8 mouse cellular contexts compared by ENCODE assay signal in the genomic region with DNA sequence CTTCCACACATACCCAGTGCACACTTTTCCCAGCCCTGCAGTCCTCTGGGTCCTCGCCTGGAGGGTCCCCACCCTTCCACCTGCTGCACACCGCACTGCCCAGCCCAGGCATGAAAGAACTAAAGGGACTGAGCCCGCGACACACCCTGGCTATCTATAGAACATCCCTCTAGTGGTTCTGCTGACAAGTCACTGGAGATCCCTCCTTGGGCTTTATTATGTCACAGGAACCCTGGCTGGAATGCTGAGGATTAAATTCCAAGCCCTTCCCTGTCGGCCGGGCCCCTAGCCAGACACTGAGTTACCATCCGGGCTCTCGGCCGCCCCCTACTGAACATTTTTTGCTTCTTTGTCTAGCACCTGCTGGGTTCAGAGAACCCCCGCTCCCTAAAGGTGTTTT.
DNase-seq lines count a peak whose midpoint lies in the region; ATAC-seq and TF ChIP-seq lines count a peak whose summit lies in the region.

No protein-coding gene starts in this region.

- H3K27me3 ChIP-seq in embryonic facial prominence, embryonic 11.5 days (ENCODE audit: control insufficient read depth, insufficient read depth, low read length) = no peaks in the 10 kb centered on the region
- H3K27me3 ChIP-seq in lung, embryonic 15.5 days = no peaks in the 10 kb centered on the region
- no peaks in the 10 kb centered on the region for H3K27me3 ChIP-seq in hindbrain, embryonic 13.5 days

- H3K27ac ChIP-seq in left cerebral cortex, adult 2 months = no peak overlapping the region
- H3K27ac ChIP-seq in embryonic facial prominence, embryonic 11.5 days (replicated peaks; ENCODE audit: low read depth, low read length) = no peak overlapping the region
- no peak overlapping the region for H3K27ac ChIP-seq in lung, embryonic 15.5 days
- no peak overlapping the region for H3K27ac ChIP-seq in hindbrain, embryonic 13.5 days

- peak in 1 of 2 experiments; percentile 15 for DNase-seq in left cerebral cortex, adult 2 months (ENCODE audit: extremely low spot score in 1 of 2, low spot score in 2 of 2)
- DNase-seq in left cerebral cortex, postnatal 25 days (ENCODE audit: low spot score in 2 of 2) = no peak
- DNase-seq in R1 (ENCODE audit: low read depth, low spot score) = peak; percentile 93
- peak; percentile 61 for DNase-seq in embryonic facial prominence, embryonic 11.5 days (ENCODE audit: low spot score)
- DNase-seq in heart, postnatal 4 days = peak; percentile 84

- intact Hi-C loops in left cerebral cortex, adult 2 months (cut with DNase I) = no loop called here
- intact Hi-C loops in left cerebral cortex, postnatal 25 days (cut with DNase I) = no loop called here

- WGBS in embryonic facial prominence, embryonic 11.5 days = 45% methylated on average over 10 of the region's 10 CpGs
- WGBS in lung, embryonic 15.5 days = 35% methylated on average over 10 of the region's 10 CpGs
- WGBS in hindbrain, embryonic 13.5 days = 54% methylated on average over 10 of the region's 10 CpGs

- no peak overlapping the region for H3K4me3 ChIP-seq in left cerebral cortex, adult 2 months
- no peak overlapping the region for H3K4me3 ChIP-seq in embryonic facial prominence, embryonic 11.5 days (ENCODE audit: low read depth, low read length)
- no peak overlapping the region for H3K4me3 ChIP-seq in lung, embryonic 15.5 days
- no peak overlapping the region for H3K4me3 ChIP-seq in hindbrain, embryonic 13.5 days

- H3K9ac ChIP-seq in embryonic facial prominence, embryonic 11.5 days (replicated peaks; ENCODE audit: low read length) = no peak overlapping the region
- no peak overlapping the region for H3K9ac ChIP-seq in lung, embryonic 15.5 days
- no peak overlapping the region for H3K9ac ChIP-seq in hindbrain, embryonic 13.5 days

- no peak overlapping the region for H3K4me2 ChIP-seq in embryonic facial prominence, embryonic 11.5 days (ENCODE audit: low read depth, low read length)
- no peak overlapping the region for H3K4me2 ChIP-seq in lung, embryonic 15.5 days
- H3K4me2 ChIP-seq in hindbrain, embryonic 13.5 days = no peak overlapping the region

- ATAC-seq in embryonic facial prominence, embryonic 11.5 days (replicated peaks; ENCODE audit: insufficient number of reproducible peaks, low FRiP score, low TSS enrichment, low read depth) = 0 out of 2 replicates have a peak, but pooled peaks have one; percentile 59
- ATAC-seq in lung, embryonic 15.5 days (ENCODE audit: borderline replicate concordance, extremely low read depth, low FRiP score, low TSS enrichment) = peak; percentile 46; the same call in 1 of the 2 replicates
- ATAC-seq in inflammation-experienced regulatory T-cells, adult 6 months = no peak
- ATAC-seq in hindbrain, embryonic 13.5 days (ENCODE audit: low FRiP score) = no peak

- TF ChIP-seq CTCF in left cerebral cortex, adult 2 months (IDR thresholded peaks at IDR 0.05) = peak; percentile 45

- no peaks in the 10 kb centered on the region for H3K36me3 ChIP-seq in embryonic facial prominence, embryonic 11.5 days (replicated peaks; ENCODE audit: control insufficient read depth, insufficient read depth, low read depth, low read length)
- H3K36me3 ChIP-seq in lung, embryonic 15.5 days = no peaks in the 10 kb centered on the region
- H3K36me3 ChIP-seq in hindbrain, embryonic 13.5 days = no peaks in the 10 kb centered on the region

- H3K9me3 ChIP-seq in embryonic facial prominence, embryonic 11.5 days (replicated peaks; ENCODE audit: control insufficient read depth, low read length) = no peaks in the 10 kb centered on the region
- no peaks in the 10 kb centered on the region for H3K9me3 ChIP-seq in lung, embryonic 15.5 days
- no peaks in the 10 kb centered on the region for H3K9me3 ChIP-seq in hindbrain, embryonic 13.5 days

- H3K4me1 ChIP-seq in embryonic facial prominence, embryonic 11.5 days (ENCODE audit: control insufficient read depth, insufficient read depth, low read length) = no peaks in the 10 kb centered on the region
- H3K4me1 ChIP-seq in lung, embryonic 15.5 days = no peaks in the 10 kb centered on the region
- no peaks in the 10 kb centered on the region for H3K4me1 ChIP-seq in hindbrain, embryonic 13.5 days (replicated peaks)

Comparison
In these comparisons a context has a peak if more than half of its experiments do, and no peak if none do; other contexts are left out.
1. DNase-seq: peak in R1 (single experiment), embryonic facial prominence, embryonic 11.5 days (single experiment) and heart, postnatal 4 days (single experiment); none in left cerebral cortex, postnatal 25 days (0 of 2).
2. ATAC-seq: peak in embryonic facial prominence, embryonic 11.5 days (single experiment) and lung, embryonic 15.5 days (single experiment); none in inflammation-experienced regulatory T-cells, adult 6 months (single experiment) and hindbrain, embryonic 13.5 days (single experiment).